In genomic region chr5:138117199-138118015, GRCm38 (mm10) we compare ENCODE assay signal across 8 mouse cellular contexts. TPM values are rescaled to one million over a fixed set of nuclear protein-coding genes. Genes with fewer than 3 reads are reported as not detected.
DNase-seq lines count a peak whose midpoint lies in the region; ATAC-seq and TF ChIP-seq lines count a peak whose summit lies in the region.

No protein-coding gene starts in this region.

- no peaks in the 10 kb centered on the region for H3K36me3 ChIP-seq in macrophage (ENCODE audit: inconsistent target)

- H3K27ac ChIP-seq in layer of hippocampus, adult 2 months = peak overlapping the region; percentile 97
- H3K27ac ChIP-seq in macrophage = peak overlapping the region; percentile 69

- H3K4me3 ChIP-seq in layer of hippocampus, adult 2 months = peak overlapping the region; percentile 89
- peak overlapping the region; percentile 84 for H3K4me3 ChIP-seq in macrophage (ENCODE audit: inconsistent target)

- ATAC-seq in granulocyte monocyte progenitor cell, adult 5-6 weeks (replicated peaks; ENCODE audit: poor library complexity, severe bottlenecking) = 0 out of 2 replicates have a peak, but pooled peaks have one; percentile 33

- DNase-seq in layer of hippocampus, adult 2 months (ENCODE audit: low spot score in 2 of 2) = no peak
- no peak for DNase-seq in layer of hippocampus, postnatal 14 days (ENCODE audit: low spot score in 2 of 2)
- DNase-seq in ZHBTc4 (ENCODE audit: low read depth, low spot score) = peak; percentile 56
- no peak for DNase-seq in right cerebral cortex, postnatal 25 days
- no peak for DNase-seq in layer of hippocampus, adult 18-20 months (ENCODE audit: low spot score in 2 of 2)
- no peak for DNase-seq in cerebellum, adult 11-12 months

- peaks cover 20% of the 10 kb centered on the region; the same call in 1 of the 2 replicates for H3K79me2 ChIP-seq in macrophage (ENCODE audit: inconsistent target)

- no peak for TF ChIP-seq CTCF in layer of hippocampus, adult 2 months (conservative IDR thresholded peaks at IDR 0.05)

- WGBS in macrophage (ENCODE audit: missing documents) = 8% methylated on average over 16 of the region's 16 CpGs

RNA-seq across cellular contexts. Expression of gene Zscan21, which starts 0.7 kb away (rescaled TPM):
- total RNA-seq in layer of hippocampus, adult 2 months (2021) = 10 to 100 TPM; 13.7 to 16.2 TPM
- total RNA-seq in layer of hippocampus, postnatal 14 days (2021) = 10 to 100 TPM; 18.2 to 18.3 TPM
- total RNA-seq in granulocyte monocyte progenitor cell, adult 5-6 weeks (2014; fragmentation: Nextera tagmentation) = 10.9 and 16.6 TPM in 2 replicates
- 10.9 and 14.8 TPM in 2 replicates for total RNA-seq in granulocyte monocyte progenitor cell, adult 5-6 weeks (2017)
- 10 to 100 TPM; 10.5 to 34.6 (median 17.1) TPM for total RNA-seq in macrophage (2018; cell fraction: chromatin; rRNA removed)
- total RNA-seq in macrophage (2018; cell fraction: cytosol; rRNA removed) = 10 to 100 TPM in 24 of 26 experiments, 1 to 10 TPM in 2; 8.9 to 17.5 (median 12.1) TPM
- 10 to 100 TPM; 12.8 to 29.0 (median 17.3) TPM for total RNA-seq in macrophage (2018; cell fraction: nucleus; rRNA removed)
- 9.8 to 15.5 TPM (median 15.2 TPM) in 3 replicates for polyA plus RNA-seq in macrophage (2018)
- total RNA-seq in layer of hippocampus, adult 18-20 months (2021) = 10 to 100 TPM; 13.9 to 15.7 TPM

RNA-seq across cellular contexts. Expression of gene Zkscan1, which starts 32.5 kb away (rescaled TPM):
- 10 to 100 TPM; 39.7 to 42.3 TPM for total RNA-seq in layer of hippocampus, adult 2 months (2021)
- 10 to 100 TPM; 42.8 to 44.7 TPM for total RNA-seq in layer of hippocampus, postnatal 14 days (2021)
- 21.5 and 26.8 TPM in 2 replicates for total RNA-seq in granulocyte monocyte progenitor cell, adult 5-6 weeks (2014; fragmentation: Nextera tagmentation)
- 19.2 and 25.8 TPM in 2 replicates for total RNA-seq in granulocyte monocyte progenitor cell, adult 5-6 weeks (2017)
- 10 to 100 TPM in 24 of 26 experiments, 1 to 10 TPM in 2; 9.1 to 33.9 (median 15.7) TPM for total RNA-seq in macrophage (2018; cell fraction: chromatin; rRNA removed)
- total RNA-seq in macrophage (2018; cell fraction: cytosol; rRNA removed) = 10 to 100 TPM in 20 of 26 experiments, 1 to 10 TPM in 6; 6.9 to 16.6 (median 13.5) TPM
- total RNA-seq in macrophage (2018; cell fraction: nucleus; rRNA removed) = 10 to 100 TPM in 25 of 26 experiments, 1 to 10 TPM in 1; 9.8 to 33.4 (median 15.2) TPM
- 6.8 to 8.7 TPM (median 6.9 TPM) in 3 replicates for polyA plus RNA-seq in macrophage (2018)
- 10 to 100 TPM; 39.6 to 42.2 TPM for total RNA-seq in layer of hippocampus, adult 18-20 months (2021)

RNA-seq across cellular contexts. Expression of gene Zfp113, which starts 38.1 kb away (rescaled TPM):
- 10 to 100 TPM; 13.4 to 14.6 TPM for total RNA-seq in layer of hippocampus, adult 2 months (2021)
- 10 to 100 TPM in 1 of 2 experiments, 1 to 10 TPM in 1; 9.5 to 13.3 TPM for total RNA-seq in layer of hippocampus, postnatal 14 days (2021)
- 7.9 and 11.2 TPM in 2 replicates for total RNA-seq in granulocyte monocyte progenitor cell, adult 5-6 weeks (2014; fragmentation: Nextera tagmentation)
- 5.8 and 6.0 TPM in 2 replicates for total RNA-seq in granulocyte monocyte progenitor cell, adult 5-6 weeks (2017)
- total RNA-seq in macrophage (2018; cell fraction: chromatin; rRNA removed) = 10 to 100 TPM in 5 of 26 experiments, 1 to 10 TPM in 21; 1.2 to 21.8 (median 5.9) TPM
- 1 to 10 TPM in 24 of 26 experiments, under 1 TPM in 2; 0.92 to 5.4 (median 2.0) TPM for total RNA-seq in macrophage (2018; cell fraction: cytosol; rRNA removed)
- 10 to 100 TPM in 2 of 26 experiments, 1 to 10 TPM in 23, under 1 TPM in 1; 0.89 to 12.5 (median 2.9) TPM for total RNA-seq in macrophage (2018; cell fraction: nucleus; rRNA removed)
- polyA plus RNA-seq in macrophage (2018) = 2.2 to 3.5 TPM (median 2.5 TPM) in 3 replicates
- total RNA-seq in layer of hippocampus, adult 18-20 months (2021) = 10 to 100 TPM; 10.6 to 13.2 TPM

RNA-seq across cellular contexts. Expression of gene Cops6, which starts 43.5 kb away (rescaled TPM):
- total RNA-seq in layer of hippocampus, adult 2 months (2021) = 100 to 1,000 TPM; 141 to 145 TPM
- 100 to 1,000 TPM; 132 to 144 TPM for total RNA-seq in layer of hippocampus, postnatal 14 days (2021)
- 94.6 and 117 TPM in 2 replicates for total RNA-seq in granulocyte monocyte progenitor cell, adult 5-6 weeks (2014; fragmentation: Nextera tagmentation)
- 39.6 and 41.6 TPM in 2 replicates for total RNA-seq in granulocyte monocyte progenitor cell, adult 5-6 weeks (2017)
- 10 to 100 TPM in 21 of 26 experiments, 1 to 10 TPM in 5; 4.0 to 47.1 (median 24.9) TPM for total RNA-seq in macrophage (2018; cell fraction: chromatin; rRNA removed)
- 10 to 100 TPM; 48.3 to 72.5 (median 62.4) TPM for total RNA-seq in macrophage (2018; cell fraction: cytosol; rRNA removed)
- total RNA-seq in macrophage (2018; cell fraction: nucleus; rRNA removed) = 10 to 100 TPM in 22 of 26 experiments, 1 to 10 TPM in 4; 8.3 to 34.1 (median 19.9) TPM
- polyA plus RNA-seq in macrophage (2018) = 66.2 to 101 TPM (median 71.0 TPM) in 3 replicates
- 100 to 1,000 TPM; 139 to 142 TPM for total RNA-seq in layer of hippocampus, adult 18-20 months (2021)

RNA-seq across cellular contexts. Expression of gene Ap4m1, which starts 54.4 kb away (rescaled TPM):
- 10 to 100 TPM; 25.6 to 26.2 TPM for total RNA-seq in layer of hippocampus, adult 2 months (2021)
- 10 to 100 TPM; 23.7 to 26.6 TPM for total RNA-seq in layer of hippocampus, postnatal 14 days (2021)
- 33.9 and 43.1 TPM in 2 replicates for total RNA-seq in granulocyte monocyte progenitor cell, adult 5-6 weeks (2014; fragmentation: Nextera tagmentation)
- total RNA-seq in granulocyte monocyte progenitor cell, adult 5-6 weeks (2017) = 34.8 and 41.5 TPM in 2 replicates
- total RNA-seq in macrophage (2018; cell fraction: chromatin; rRNA removed) = 100 to 1,000 TPM in 1 of 26 experiments, 10 to 100 TPM in 25; 10.1 to 110 (median 55.9) TPM
- total RNA-seq in macrophage (2018; cell fraction: cytosol; rRNA removed) = 10 to 100 TPM in 17 of 26 experiments, 1 to 10 TPM in 9; 4.3 to 18.5 (median 11.2) TPM
- 10 to 100 TPM; 11.9 to 83.9 (median 37.3) TPM for total RNA-seq in macrophage (2018; cell fraction: nucleus; rRNA removed)
- polyA plus RNA-seq in macrophage (2018) = 10.2 to 20.8 TPM (median 13.0 TPM) in 3 replicates
- 10 to 100 TPM; 19.5 to 25.4 TPM for total RNA-seq in layer of hippocampus, adult 18-20 months (2021)
